Mouse (Mus musculus) MEL (cell line): ENCODE data around the gene Pank1.

Source experiments
- CHD2 ChIP-seq: IDR thresholded peaks from 2 replicates; pipeline ENCODE4 v1.6.1; 2011; ENCODE audit warnings: low read length, improper control_type of control experiment
- CTCF ChIP-seq, 3 experiments: IDR thresholded peaks in 2 of 3; conservative IDR thresholded peaks in 1 of 3; 2 replicates each; pipeline ENCODE4 v1.5.1; 2011 to 2012; ENCODE audit warnings: low read length in 3 of 3, low read depth in 2 of 3, mild to moderate bottlenecking in 2 of 3, improper control_type of control experiment in 1 of 3, inconsistent platforms in 1 of 3, mixed read lengths in 1 of 3, moderate library complexity in 1 of 3; ENCODE audit not compliant: control insufficient read depth in 1 of 3, insufficient read depth in 1 of 3, poor library complexity in 1 of 3, severe bottlenecking in 1 of 3
- E2F4 ChIP-seq: IDR thresholded peaks from 2 replicates; pipeline ENCODE4 v1.6.1; 2011; ENCODE audit warnings: low read depth, low read length, improper control_type of control experiment, borderline replicate concordance
- MAX ChIP-seq: IDR thresholded peaks from 2 replicates; pipeline ENCODE4 v1.6.1; 2011; ENCODE audit warnings: low read length, improper control_type of control experiment
- NRF1 ChIP-seq: IDR thresholded peaks from 2 replicates; pipeline ENCODE4 v1.6.1; 2014; ENCODE audit warnings: low read depth, mild to moderate bottlenecking, inconsistent platforms, low read length, improper control_type of control experiment, moderate library complexity; ENCODE audit not compliant: poor library complexity, insufficient read depth, severe bottlenecking
- POLR2A ChIP-seq, 2 experiments: IDR thresholded peaks; 2 replicates each; pipeline ENCODE4 v1.6.1; 2011 to 2012; ENCODE audit warnings: low read length in 2 of 2, mild to moderate bottlenecking in 2 of 2, control low read depth in 1 of 2, improper control_type of control experiment in 1 of 2, low read depth in 1 of 2, moderate library complexity in 1 of 2; ENCODE audit not compliant: control insufficient read depth in 1 of 2, insufficient read depth in 1 of 2, poor library complexity in 1 of 2
- TAL1 ChIP-seq: IDR thresholded peaks from 2 replicates; pipeline ENCODE4 v1.6.1; 2012; ENCODE audit warnings: mild to moderate bottlenecking, inconsistent platforms, low read length, moderate library complexity, mixed read lengths
- ZNF384 ChIP-seq: IDR thresholded peaks from 2 replicates; pipeline ENCODE4 v1.6.1; 2012; ENCODE audit warnings: low read depth, mild to moderate bottlenecking, inconsistent platforms, low read length, improper control_type of control experiment

DNA sequence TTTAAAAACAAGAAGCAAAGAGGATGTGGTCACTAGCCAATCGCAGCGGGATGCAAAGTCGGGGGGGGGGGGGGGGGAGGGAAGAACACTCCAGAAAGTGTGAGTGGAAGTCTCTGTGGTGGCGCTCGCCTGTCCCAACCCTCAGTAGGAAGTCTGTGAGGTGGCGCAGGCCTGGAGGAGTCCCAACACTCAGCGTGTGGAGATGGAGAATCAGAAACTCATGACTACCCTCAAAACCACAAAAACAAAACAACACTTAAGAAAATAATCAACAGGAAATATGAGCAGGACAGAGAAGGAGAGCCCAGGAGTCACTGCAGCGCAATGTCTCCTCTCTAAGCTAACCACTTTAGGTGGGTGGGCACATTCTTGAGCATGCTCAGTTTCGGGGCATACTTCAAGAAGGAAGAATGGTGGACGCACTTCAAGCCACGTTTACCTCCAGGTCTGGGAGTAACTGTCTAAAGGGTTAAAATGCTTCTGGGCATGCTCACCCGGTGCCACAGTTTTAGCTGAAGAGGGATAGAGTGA, 32.7 kb downstream of the Pank1 start:
- TF ChIP-seq MAX (no peak), E2F4 (no peak), TAL1 (no peak), ZNF384 (no peak), POLR2A (IDR thresholded peaks at IDR 0.05; ENCODE audit: control insufficient read depth in 1 of 2, insufficient read depth in 1 of 2, low read depth in 1 of 2, low read length in 2 of 2, poor library complexity in 1 of 2) (peak in 1 of 2 experiments; percentile 58; a peak in 2 of 4 replicates), NRF1 (peak; percentile 73), CTCF (IDR thresholded peaks at IDR 0.05 in 2 of 3, conservative IDR thresholded peaks at IDR 0.05 in 1 of 3; ENCODE audit: control insufficient read depth in 1 of 3, insufficient read depth in 1 of 3, low read depth in 2 of 3, low read length in 3 of 3, poor library complexity in 1 of 3, severe bottlenecking in 1 of 3) (no peak), CHD2 (no peak)
